Mouse (Mus musculus) forebrain, embryonic 13.5 days (tissue): ENCODE results near the gene Rnh1. TPM values are rescaled to one million over a fixed set of nuclear protein-coding genes. Genes with fewer than 3 reads are reported as not detected.
A peak's percentile ranks its signal among the peaks of the same experiment; 100 is the strongest.

Source experiments
- ATAC-seq: fragments of 200-750 bp; cut with Nextera tagmentation; 2 replicates; pipeline ENCODE4 v1.8.0; 2017
- H3K27ac ChIP-seq: fragments of 300-500 bp; sonication (generic); 2 replicates; pipeline ENCODE4 v1.5.1; 2015; ENCODE audit warnings: inconsistent platforms, mild to moderate bottlenecking, moderate library complexity
- H3K27me3 ChIP-seq: fragments of 300-500 bp; sonication (generic); 2 replicates; pipeline ENCODE4 v1.6.1; 2015; ENCODE audit warnings: mild to moderate bottlenecking, inconsistent platforms
- H3K36me3 ChIP-seq: fragments of 300-500 bp; sonication (generic); 2 replicates; pipeline ENCODE4 v1.6.1; 2015; ENCODE audit warnings: mild to moderate bottlenecking, inconsistent platforms; ENCODE audit not compliant: poor library complexity, severe bottlenecking
- H3K4me1 ChIP-seq: fragments of 300-500 bp; sonication (generic); 2 replicates; pipeline ENCODE4 v1.6.1; 2015; ENCODE audit warnings: inconsistent platforms
- H3K4me2 ChIP-seq: fragments of 300-500 bp; sonication (generic); 2 replicates; pipeline ENCODE4 v1.6.1; 2015; ENCODE audit warnings: inconsistent platforms, mild to moderate bottlenecking, moderate library complexity
- H3K4me3 ChIP-seq: fragments of 300-500 bp; sonication (generic); 2 replicates; pipeline ENCODE4 v1.5.1; 2015; ENCODE audit warnings: mild to moderate bottlenecking, inconsistent platforms
- H3K9ac ChIP-seq: fragments of 300-500 bp; sonication (generic); 2 replicates; pipeline ENCODE4 v1.6.1; 2015; ENCODE audit warnings: mild to moderate bottlenecking, inconsistent platforms
- H3K9me3 ChIP-seq: fragments of 300-500 bp; sonication (generic); replicated peaks from 2 replicates; pipeline ENCODE4 v1.6.1; 2016; ENCODE audit warnings: inconsistent platforms
- WGBS: fragments of 180-500 bp; shearing (Covaris S2); methylation state at CpG from one replicate; pipeline ENCODE4 v1.1.7; 2015; 5-methylcytosine and 5-hydroxymethylcytosine counted together
- polyA plus RNA-seq: library from polyadenylated mRNA; unstranded; fragments of >200 nt; fragmentation: Nextera tagmentation; extraction: Ambion mirVana; gene quantifications from 2 replicates; pipeline ENCODE4 v1.2.1, GENCODE M21; 2015

Gene Rnh1
- polyA plus RNA-seq, 1 experiment from 2014 or later, result 40.7 TPM

DNA sequence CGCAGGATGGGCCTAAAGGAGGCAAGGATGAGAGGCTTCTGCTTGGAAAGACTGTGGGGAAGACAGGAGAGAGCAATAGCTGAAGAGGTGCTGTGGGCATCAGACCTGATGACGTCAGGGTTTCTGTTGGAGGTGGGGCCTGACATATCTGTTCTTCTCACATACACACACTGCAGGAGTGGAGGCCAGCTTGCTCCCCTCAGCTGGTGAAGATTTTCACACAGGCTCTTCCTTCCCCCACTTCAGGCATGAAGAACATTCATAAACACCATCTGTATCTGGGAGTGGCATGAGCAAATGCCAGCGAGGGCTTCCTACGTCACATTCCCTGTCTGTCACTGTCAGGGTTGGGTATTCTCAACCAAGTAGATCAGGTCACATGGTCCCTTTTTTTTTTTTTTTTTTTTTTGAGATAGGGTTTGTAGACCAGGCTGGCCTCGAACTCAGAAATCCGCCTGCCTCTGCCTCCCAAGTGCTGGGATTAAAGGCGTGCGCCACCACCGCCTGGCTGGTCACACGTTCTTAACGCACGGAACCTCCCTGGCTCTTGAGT lies 26.5 kb downstream of the Rnh1 start:
- no peak for ATAC-seq
- Histone ChIP-seq H3K4me1 (no peaks in the 10 kb centered on the region), H3K36me3 (peaks cover 42% of the 10 kb centered on the region), H3K4me2 (no peak overlapping the region), H3K9ac (no peak overlapping the region), H3K27ac (no peak overlapping the region), H3K9me3 (no peaks in the 10 kb centered on the region), H3K27me3 (no peaks in the 10 kb centered on the region), H3K4me3 (no peak overlapping the region)
- 94% methylated on average over 12 of the region's 12 CpGs for WGBS

DNA sequence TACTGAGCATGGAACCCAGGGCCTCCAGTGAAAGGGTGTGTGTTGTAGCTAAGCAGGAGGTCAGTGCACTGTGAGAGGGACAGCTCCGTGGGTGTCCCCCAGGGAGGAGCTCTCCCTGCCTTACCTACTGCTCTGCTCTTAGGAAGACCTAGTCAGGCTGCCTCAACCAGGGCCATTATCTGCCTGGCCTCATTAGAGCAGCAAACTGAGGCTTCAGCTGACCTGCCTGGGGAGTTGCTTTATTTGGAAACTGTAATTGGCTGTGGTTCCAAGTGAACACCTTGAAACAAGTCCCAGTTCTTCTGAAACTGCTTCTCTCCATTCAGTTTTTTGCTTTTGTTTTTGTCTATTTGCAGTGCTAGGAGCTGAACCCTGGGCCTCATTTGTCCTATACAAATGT lies 27.3 kb downstream of the Rnh1 start:
- Histone ChIP-seq H3K27ac (no peak overlapping the region), H3K36me3 (peaks cover 39% of the 10 kb centered on the region), H3K4me1 (no peaks in the 10 kb centered on the region), H3K4me3 (no peak overlapping the region), H3K9ac (no peak overlapping the region), H3K4me2 (no peak overlapping the region), H3K27me3 (no peaks in the 10 kb centered on the region), H3K9me3 (no peaks in the 10 kb centered on the region)
- WGBS, result 44% methylated on average over 1 of the region's 1 CpGs
- ATAC-seq, result no peak

DNA sequence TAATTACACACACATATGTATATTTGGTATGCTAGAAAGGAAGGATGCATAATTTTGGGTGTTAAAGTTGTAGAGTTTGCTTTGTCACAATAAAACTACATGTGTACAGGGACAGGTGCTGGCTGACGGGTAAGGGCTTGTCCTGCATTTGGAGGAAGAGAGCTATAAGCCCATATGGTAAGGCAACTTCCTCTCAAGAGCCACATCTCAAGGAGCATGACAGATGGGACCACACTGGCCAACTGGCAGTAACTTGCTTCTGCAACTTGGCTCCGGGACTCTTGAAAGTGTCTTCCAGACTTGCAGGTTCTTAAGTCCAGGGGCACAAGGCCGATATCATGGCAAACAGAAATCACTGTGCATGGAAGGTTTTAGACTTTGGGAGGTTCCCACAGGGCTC lies 28.0 kb downstream of the Rnh1 start:
- no peaks in the 10 kb centered on the region for H3K4me1 ChIP-seq

DNA sequence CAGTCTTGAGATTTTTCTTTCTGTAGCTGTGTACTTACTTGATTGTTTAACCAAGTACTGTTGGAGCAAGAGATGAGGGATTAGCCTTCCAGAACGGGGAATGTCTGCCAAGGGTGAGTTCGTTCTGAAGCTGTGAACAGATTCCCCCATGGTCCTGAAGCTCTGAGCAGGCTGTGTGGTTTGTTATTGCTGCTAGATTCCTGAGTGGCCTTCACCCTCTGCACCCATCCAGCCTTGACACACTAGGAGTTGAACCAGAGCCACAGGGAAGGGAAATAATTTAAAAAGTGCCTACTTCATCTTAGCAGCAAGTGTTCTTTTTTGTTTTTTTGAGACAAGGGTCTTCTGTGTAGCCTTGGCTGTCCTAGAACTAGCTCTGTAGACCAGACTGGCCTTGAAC lies 28.8 kb downstream of the Rnh1 start:
- Histone ChIP-seq H3K9me3 (no peaks in the 10 kb centered on the region), H3K4me1 (no peaks in the 10 kb centered on the region), H3K36me3 (peaks cover 48% of the 10 kb centered on the region), H3K4me2 (no peak overlapping the region), H3K4me3 (no peak overlapping the region), H3K9ac (no peak overlapping the region), H3K27me3 (no peaks in the 10 kb centered on the region), H3K27ac (no peak overlapping the region)
- no peak for ATAC-seq
- WGBS, result 87% methylated on average over 2 of the region's 2 CpGs

More for the DNA sequence above, 28.0 kb downstream of the Rnh1 start:
- H3K27me3 ChIP-seq, result no peaks in the 10 kb centered on the region
- H3K36me3 ChIP-seq, result peaks cover 40% of the 10 kb centered on the region
- no peak overlapping the region for H3K4me3 ChIP-seq
- ATAC-seq, result no peak
- no peak overlapping the region for H3K9ac ChIP-seq
- WGBS, result 88% methylated on average over 3 of the region's 3 CpGs
- H3K9me3 ChIP-seq, result no peaks in the 10 kb centered on the region
- H3K4me2 ChIP-seq, result no peak overlapping the region
- H3K27ac ChIP-seq, result no peak overlapping the region

DNA sequence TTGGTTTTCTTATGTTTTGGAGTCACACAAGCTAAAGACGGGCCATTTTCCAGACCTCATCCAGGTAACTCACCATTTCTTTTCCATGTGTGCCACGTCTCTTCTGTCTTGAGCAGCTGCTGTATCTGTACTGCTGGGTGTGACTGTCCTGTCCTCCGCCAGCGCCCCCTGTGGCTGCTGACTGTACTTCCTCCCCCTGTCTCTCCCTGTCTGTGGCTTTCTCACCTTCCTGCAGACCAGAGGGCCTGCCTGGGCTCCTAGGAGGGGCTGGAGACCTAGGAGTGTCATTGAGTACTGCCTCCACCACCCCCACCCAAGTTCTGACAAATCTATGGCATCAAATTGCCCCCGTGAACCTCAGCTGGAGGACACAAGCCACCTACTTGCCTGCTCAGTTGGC lies 29.5 kb downstream of the Rnh1 start:
- Histone ChIP-seq H3K4me3 (no peak overlapping the region), H3K27me3 (no peaks in the 10 kb centered on the region), H3K36me3 (peaks cover 48% of the 10 kb centered on the region), H3K4me2 (no peak overlapping the region), H3K9ac (no peak overlapping the region), H3K9me3 (no peaks in the 10 kb centered on the region), H3K4me1 (no peaks in the 10 kb centered on the region), H3K27ac (no peak overlapping the region)
- no peak for ATAC-seq
- WGBS, result 55% methylated on average over 5 of the region's 5 CpGs

DNA sequence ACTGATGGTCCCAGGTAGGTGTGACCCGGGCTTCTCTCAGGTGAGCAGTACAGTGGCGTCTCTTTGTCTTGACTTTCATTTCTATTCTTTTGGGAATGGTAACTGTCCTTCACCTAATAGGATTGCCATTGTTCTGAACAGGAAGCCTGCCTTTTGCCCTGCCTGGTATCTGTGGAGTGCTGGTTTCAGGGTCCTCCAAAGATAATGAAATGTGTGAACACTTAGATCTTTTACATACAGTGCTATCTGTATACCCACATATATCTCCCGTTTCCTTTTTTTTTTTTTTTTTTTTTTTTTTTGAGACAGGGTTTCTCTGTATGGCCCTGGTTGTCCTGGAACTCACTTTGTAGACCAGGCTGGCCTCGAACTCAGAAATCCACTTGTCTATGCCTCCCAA lies 31.3 kb downstream of the Rnh1 start:
- WGBS, result 91% methylated on average over 4 of the region's 4 CpGs
- no peak overlapping the region for H3K4me2 ChIP-seq
- H3K27me3 ChIP-seq, result no peaks in the 10 kb centered on the region
- no peak overlapping the region for H3K4me3 ChIP-seq
- peaks cover 57% of the 10 kb centered on the region for H3K36me3 ChIP-seq
- H3K9ac ChIP-seq, result no peak overlapping the region
- no peak for ATAC-seq
- no peaks in the 10 kb centered on the region for H3K9me3 ChIP-seq
- no peak overlapping the region for H3K27ac ChIP-seq
- no peaks in the 10 kb centered on the region for H3K4me1 ChIP-seq

DNA sequence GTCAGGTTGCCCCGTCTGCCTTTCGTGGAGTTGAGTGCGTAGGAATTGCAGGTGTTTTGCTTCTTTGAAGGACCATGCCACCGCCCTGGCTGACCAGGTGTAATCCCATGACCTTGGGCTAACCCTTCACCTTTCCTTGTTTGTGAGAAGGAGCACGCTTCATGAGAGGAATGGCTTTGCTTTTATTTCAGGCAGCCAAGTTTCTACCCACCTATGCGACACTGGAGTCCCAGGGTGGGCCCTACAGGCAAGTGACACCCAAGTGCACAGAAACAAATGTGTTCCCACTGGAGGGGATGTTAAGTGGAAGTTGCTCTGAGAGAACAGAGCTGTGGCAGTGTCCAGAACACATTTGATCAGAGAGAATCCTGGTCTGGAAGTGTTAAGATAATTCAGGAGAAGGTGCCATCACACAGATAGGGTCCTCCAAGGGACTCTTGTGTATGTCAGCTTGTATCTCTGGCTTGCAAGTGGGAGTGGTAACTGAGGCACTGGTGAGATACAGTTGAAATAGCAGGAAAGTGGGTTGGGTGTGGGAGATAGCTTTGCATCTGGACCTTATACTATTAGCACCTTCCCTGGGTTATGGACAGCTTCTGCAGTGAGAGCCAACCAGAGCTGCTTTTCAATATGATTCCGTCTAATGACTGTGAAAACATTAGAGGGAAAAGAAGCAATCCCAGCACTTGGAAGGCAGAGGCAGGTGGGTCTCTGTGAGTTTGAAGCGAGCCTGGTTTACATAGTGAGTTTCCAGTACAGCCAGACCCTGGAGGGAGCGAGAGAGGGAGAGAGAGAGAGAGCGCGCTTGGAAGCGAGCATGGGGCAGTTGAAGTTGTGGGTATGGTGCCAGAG lies 40.5 kb downstream of the Rnh1 start:
- H3K4me3 ChIP-seq, result peak overlapping the region; percentile 89
- no peak overlapping the region for H3K27ac ChIP-seq
- ATAC-seq, result no peak
- H3K9ac ChIP-seq, result peak overlapping the region; percentile 93
- peaks cover 23% of the 10 kb centered on the region for H3K36me3 ChIP-seq
- peak overlapping the region; percentile 87 for H3K4me2 ChIP-seq
- H3K9me3 ChIP-seq, result no peaks in the 10 kb centered on the region
- H3K27me3 ChIP-seq, result no peaks in the 10 kb centered on the region
- 58% methylated on average over 12 of the region's 12 CpGs for WGBS
- peaks cover 22% of the 10 kb centered on the region for H3K4me1 ChIP-seq

DNA sequence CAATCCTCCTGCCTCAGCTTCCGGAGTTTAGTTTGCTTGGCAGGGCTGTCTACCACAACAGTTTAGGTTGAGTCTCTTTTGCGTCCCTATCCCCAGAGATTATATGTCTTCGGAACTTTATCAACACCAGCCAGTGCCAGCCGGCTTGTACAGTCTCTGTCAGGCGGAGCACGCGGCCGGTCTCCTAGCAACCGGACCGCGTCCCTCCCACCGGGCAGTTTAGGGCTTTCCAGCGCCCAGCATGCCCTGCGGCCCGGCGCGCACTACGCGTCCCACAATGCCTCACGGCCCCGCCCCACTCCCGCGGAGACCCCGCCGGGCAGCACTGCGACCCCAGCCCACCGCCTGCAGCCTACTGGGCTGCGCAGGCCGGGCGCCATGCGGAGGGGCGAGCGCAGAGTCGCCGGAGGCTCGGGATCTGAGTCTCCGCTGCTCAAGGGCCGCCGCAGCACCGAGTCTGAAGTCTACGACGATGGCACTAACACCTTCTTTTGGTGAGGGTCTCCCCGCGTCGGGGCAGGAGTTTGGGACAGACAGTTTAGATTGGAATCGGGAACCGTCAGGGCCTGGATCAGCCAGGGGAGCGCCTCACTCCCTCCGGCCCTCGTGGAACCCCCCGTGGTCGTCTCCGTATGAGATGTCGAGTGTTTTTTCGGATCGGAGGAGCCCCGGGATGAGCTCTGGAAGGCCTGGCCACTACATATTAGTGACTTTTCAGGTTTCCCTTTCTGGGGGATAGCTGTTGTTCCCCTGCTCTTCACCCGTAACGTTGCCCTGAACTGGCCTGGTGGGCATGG lies 41.4 kb downstream of the Rnh1 start:
- H3K4me2 ChIP-seq, result peak overlapping the region; percentile 87
- WGBS, result under 1% methylated on average over 59 of the region's 59 CpGs
- no peaks in the 10 kb centered on the region for H3K27me3 ChIP-seq
- ATAC-seq, result peak; percentile 100
- H3K36me3 ChIP-seq, result peaks cover 14% of the 10 kb centered on the region
- H3K9ac ChIP-seq, result peak overlapping the region; percentile 93
- no peaks in the 10 kb centered on the region for H3K9me3 ChIP-seq
- peak overlapping the region; percentile 89 for H3K4me3 ChIP-seq
- peaks cover 22% of the 10 kb centered on the region for H3K4me1 ChIP-seq
- no peak overlapping the region for H3K27ac ChIP-seq

DNA sequence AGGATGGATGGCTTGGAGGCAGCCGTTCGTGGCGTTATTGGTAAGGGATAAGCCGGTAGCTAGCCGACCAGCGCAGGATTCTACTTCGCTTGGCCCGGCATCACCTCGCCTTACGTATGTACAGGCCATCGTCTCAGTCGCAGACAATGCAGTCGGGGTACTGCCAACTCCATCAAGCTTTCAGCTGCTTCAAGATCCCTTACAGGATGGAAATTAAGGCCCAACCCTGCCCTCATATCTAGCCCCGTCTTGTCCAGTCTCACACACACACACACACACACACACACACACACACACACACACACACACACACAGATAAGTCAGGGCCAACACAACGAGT lies 49.2 kb downstream of the Rnh1 start:
- peak overlapping the region; percentile 61 for H3K4me3 ChIP-seq
- 2% methylated on average over 15 of the region's 15 CpGs for WGBS
- no peak for ATAC-seq

DNA sequence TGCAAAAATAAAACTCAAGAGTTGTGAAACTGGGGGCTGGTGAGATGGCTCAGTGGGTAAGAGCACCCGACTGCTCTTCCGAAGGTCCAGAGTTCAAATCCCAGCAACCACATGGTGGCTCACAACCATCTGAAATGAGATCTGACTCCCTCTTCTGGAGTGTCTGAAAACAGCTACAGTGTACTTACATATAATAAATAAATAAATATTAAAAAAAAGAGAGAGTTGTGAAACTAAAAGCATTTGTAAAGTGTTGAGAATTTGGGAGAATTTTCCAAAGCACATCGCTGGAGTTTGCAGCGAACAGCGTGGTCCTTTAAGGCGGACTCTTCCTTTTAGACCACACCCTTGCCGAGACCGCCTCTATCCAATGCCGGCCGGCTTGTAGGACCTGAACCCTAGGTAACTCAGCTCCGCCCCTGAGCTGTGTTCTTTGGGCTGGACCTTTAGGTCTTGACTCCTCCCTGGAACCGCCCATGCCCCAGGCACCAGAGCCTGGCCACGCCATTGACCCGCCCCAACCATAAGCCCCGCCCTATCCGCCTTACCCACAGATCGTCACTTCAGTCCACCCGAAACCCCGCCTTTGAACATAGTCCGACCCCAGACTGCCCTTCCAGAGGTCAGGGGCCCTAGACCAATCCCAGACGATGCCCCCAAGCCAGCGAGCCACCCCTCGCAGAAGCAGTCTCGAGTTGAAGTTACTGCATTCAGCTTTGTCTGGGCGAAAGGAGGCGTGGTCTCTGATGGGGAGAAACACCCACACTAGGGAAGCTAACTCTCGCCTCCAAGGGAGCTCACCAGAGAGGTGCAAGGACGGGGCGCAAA lies 49.8 kb downstream of the Rnh1 start:
- Histone ChIP-seq H3K27me3 (peaks cover 5% of the 10 kb centered on the region; the same call in 1 of the 2 replicates), H3K27ac (peak overlapping the region; percentile 75), H3K4me3 (peak overlapping the region; percentile 61), H3K4me2 (peak overlapping the region; percentile 72), H3K4me1 (peaks cover 5% of the 10 kb centered on the region; the same call in 1 of the 2 replicates), H3K36me3 (no peaks in the 10 kb centered on the region), H3K9ac (peak overlapping the region; percentile 76), H3K9me3 (no peaks in the 10 kb centered on the region)
- WGBS, result 2% methylated on average over 29 of the region's 29 CpGs
- ATAC-seq, result peak; percentile 95

More for the DNA sequence above, 49.2 kb downstream of the Rnh1 start:
- Histone ChIP-seq H3K27ac (peak overlapping the region; percentile 75), H3K4me2 (peak overlapping the region; percentile 72), H3K36me3 (no peaks in the 10 kb centered on the region), H3K9me3 (no peaks in the 10 kb centered on the region), H3K27me3 (no peaks in the 10 kb centered on the region), H3K4me1 (peaks cover 5% of the 10 kb centered on the region; the same call in 1 of the 2 replicates), H3K9ac (peak overlapping the region; percentile 76)

DNA sequence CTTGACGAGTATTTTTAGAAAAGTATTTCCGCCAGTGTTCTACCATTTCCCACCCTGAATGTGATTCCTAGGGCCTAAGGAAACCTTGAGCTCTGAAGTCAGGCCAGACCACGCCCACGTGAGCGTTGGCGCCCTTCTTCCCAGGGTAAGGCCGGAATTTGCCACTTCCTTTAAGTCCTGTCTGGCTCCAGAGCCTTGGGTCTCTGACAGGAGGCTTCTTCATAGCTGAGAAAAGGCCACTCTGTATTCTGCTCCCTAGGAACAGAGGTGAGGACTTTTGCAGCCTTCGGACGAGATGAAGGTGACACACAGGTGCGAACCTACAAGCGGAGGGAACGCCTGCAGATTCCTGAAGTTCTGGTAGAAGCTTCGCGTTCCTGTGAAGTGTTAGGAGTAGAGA lies 50.4 kb downstream of the Rnh1 start, which contains the start of gene Ptdss2:
Ptdss2 (plus strand) TSS at position 138 of the 400 bp plus-strand sequence.
- Histone ChIP-seq H3K9ac (peak within 1 kb of the TSS; percentile 76), H3K27ac (peak within 1 kb of the TSS; percentile 75), H3K9me3 (no peaks in the 10 kb centered on the region), H3K4me3 (peak within 1 kb of the TSS; percentile 61), H3K4me1 (peaks cover 5% of the 10 kb centered on the region; the same call in 1 of the 2 replicates), H3K27me3 (peaks cover 11% of the 10 kb centered on the region; the same call in 1 of the 2 replicates), H3K4me2 (peak within 1 kb of the TSS; percentile 72), H3K36me3 (no peaks in the 10 kb centered on the region)
- no peak for ATAC-seq
- WGBS, result 57% methylated on average over 14 of the region's 14 CpGs
